Mouse (Mus musculus) kidney, adult 2 months (tissue): Measurements from ENCODE around the gene Mapk8ip1.

Experiments
- CTCF ChIP-seq: fragments of 200-500 bp; conservative IDR thresholded peaks from 2 replicates; pipeline ENCODE4 v1.5.1; 2011; ENCODE audit warnings: low read depth, mild to moderate bottlenecking, control low read depth, low read length, moderate library complexity, mixed read lengths; ENCODE audit not compliant: insufficient read depth, insufficient read length
- POLR2A ChIP-seq: fragments of 200-500 bp; IDR thresholded peaks from one replicate; pipeline ENCODE4 v1.6.1; 2011; ENCODE audit warnings: low read depth, low read length, control low read depth

DNA sequence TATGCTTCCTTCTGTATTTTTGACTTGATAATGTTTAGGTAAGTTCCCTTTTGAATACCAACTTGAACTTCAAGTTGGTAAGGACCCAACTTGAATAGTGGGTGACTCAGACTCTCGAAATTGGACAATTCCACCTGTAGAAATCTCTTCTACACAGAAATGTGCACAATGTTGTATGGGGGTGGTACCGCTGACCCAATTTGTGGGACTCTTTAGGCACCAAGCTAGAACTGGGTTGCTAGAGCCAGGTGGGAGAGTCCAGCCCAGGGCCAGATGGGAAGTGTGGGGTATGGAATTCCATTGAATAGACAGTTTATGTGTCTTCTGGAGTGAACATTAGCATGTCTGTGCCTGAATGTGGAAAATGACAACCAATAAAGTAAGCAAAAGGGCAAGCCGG, 5.5 kb downstream of the Mapk8ip1 start:
- TF ChIP-seq CTCF (no peak), POLR2A (no peak)
